Mouse (Mus musculus): Measurements from ENCODE around the gene Rgsl1. TPM values are rescaled to one million over a fixed set of nuclear protein-coding genes. Genes with fewer than 3 reads are reported as not detected.

Rgsl1 gene
- total and polyA plus RNA-seq, 3 experiments = not detected

DNA sequence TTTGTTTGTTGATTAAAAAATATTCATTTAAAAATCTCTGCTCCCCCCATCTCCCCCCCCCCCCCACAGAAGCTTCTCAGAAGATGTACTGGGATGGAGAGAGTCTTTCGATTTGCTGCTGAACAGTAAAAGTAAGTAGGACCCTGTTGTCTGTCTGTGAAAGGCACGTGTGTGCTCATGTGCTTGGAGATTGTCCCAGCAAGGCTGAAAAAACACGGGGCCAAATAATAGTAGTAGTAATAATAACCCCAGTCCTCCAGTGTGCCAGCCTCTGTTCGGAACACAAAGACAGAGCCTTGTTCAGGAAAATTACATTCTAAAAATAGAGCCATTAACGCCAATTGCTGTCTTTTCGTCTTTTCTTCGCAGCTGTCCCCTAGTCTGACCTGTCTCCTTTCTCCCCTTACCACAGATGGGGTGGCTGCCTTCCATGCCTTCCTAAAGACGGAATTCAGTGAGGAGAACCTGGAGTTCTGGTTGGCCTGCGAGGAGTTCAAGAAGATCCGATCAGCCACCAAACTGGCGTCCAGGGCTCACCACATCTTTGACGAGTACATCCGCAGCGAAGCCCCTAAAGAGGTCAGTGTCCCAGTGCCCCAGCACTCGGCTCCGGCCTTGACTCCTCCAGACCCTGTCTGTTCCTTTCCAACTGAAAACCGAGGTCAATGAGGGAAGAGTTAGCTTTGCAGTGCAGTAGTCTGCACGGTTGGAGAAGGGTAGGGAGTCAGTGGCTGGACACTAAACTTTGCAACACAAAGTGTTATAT, 102.2 kb downstream of the Rgsl1 start:
- Histone ChIP-seq H3K79me2 (ENCODE audit: control insufficient read depth, insufficient read depth, low read length, poor library complexity) (no peaks in the 10 kb centered on the region), H3K9me3 (replicated peaks; ENCODE audit: insufficient read depth, low read length) (no peaks in the 10 kb centered on the region), H3K9ac (ENCODE audit: control insufficient read depth, low read depth, low read length, poor library complexity, severe bottlenecking) (no peak overlapping the region), H3K36me3 (ENCODE audit: control insufficient read depth in 1 of 2, insufficient read depth in 2 of 2, low read length in 2 of 2) (no peaks in the 10 kb centered on the region), H3K4me1 (ENCODE audit: control insufficient read depth in 1 of 2, insufficient read depth in 2 of 2, low read length in 2 of 2) (peaks cover 0 to 3% of the 10 kb centered on the region in 2 experiments; a peak in 1 of 4 replicates), H3K27me3 (ENCODE audit: control insufficient read depth in 1 of 2, insufficient read depth in 2 of 2, low read length in 2 of 2) (no peaks in the 10 kb centered on the region), H3K27ac (ENCODE audit: control insufficient read depth, low read depth, low read length) (no peak overlapping the region), H3K4me3 (ENCODE audit: control insufficient read depth in 1 of 2, insufficient read depth in 1 of 2, low read depth in 2 of 2, low read length in 2 of 2) (no peak overlapping the region)
- TF ChIP-seq SIN3A (IDR thresholded peaks at IDR 0.05; ENCODE audit: low read length) (no peak), RCOR1 (IDR thresholded peaks at IDR 0.05; ENCODE audit: low read depth, low read length) (no peak), RAD21 (IDR thresholded peaks at IDR 0.05; ENCODE audit: low read depth, low read length) (no peak), POLR2A (IDR thresholded peaks at IDR 0.05; ENCODE audit: control insufficient read depth in 1 of 2, insufficient read depth in 1 of 2, low read depth in 1 of 2, low read length in 2 of 2, poor library complexity in 1 of 2) (no peak)
- no peak for DNase-seq (ENCODE audit: low read depth, low spot score)

DNA sequence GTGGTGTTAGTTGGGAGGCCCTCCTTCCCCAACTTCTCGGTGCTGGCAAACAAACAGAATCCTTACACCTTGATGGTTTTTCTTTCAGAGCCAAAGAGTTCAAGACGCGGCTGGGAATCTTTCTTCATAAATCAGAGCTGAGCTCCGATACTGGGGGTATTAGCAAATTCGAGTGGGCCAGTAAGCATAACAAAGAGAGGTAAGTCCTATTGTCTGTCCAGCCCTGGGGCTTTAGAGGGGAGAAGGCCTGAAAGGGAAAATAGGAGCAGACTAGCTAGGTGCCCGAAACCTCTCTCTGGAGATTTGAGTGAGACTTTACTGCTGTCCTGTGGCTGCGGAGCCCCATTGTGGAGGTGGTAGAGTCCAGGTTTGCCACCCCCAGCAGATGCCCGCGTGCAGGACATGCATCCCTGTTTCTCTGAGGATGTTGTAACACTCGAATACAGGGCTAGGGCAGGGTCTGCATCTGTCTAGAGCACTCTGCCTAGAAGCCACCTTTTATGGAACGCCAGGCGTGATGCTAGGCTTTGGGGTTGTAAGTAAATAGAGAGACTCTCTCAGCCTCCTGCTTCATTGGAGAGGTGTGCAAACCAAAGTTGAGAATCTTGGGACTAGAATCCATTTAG, 103.1 kb downstream of the Rgsl1 start:
- no peaks in the 10 kb centered on the region for H3K79me2 ChIP-seq (ENCODE audit: control insufficient read depth, insufficient read depth, low read length, poor library complexity)
- H3K4me3 ChIP-seq (ENCODE audit: control insufficient read depth in 1 of 2, insufficient read depth in 1 of 2, low read depth in 2 of 2, low read length in 2 of 2) = no peak overlapping the region
- DNase-seq (ENCODE audit: low read depth, low spot score) = no peak
- no peak for TF ChIP-seq SMC3 (IDR thresholded peaks at IDR 0.05; ENCODE audit: low read depth, low read length)
- TF ChIP-seq RCOR1 (IDR thresholded peaks at IDR 0.05; ENCODE audit: low read depth, low read length) = no peak
- TF ChIP-seq MYC (IDR thresholded peaks at IDR 0.05; ENCODE audit: low read depth, low read length) = no peak
- TF ChIP-seq NELFE (IDR thresholded peaks at IDR 0.05; ENCODE audit: low read depth, low read length) = no peak
- TF ChIP-seq USF1 (IDR thresholded peaks at IDR 0.05; ENCODE audit: low read depth, low read length) = no peak
- TF ChIP-seq CHD1 (IDR thresholded peaks at IDR 0.05; ENCODE audit: low read depth, low read length) = no peak
- TF ChIP-seq POLR2AphosphoS5 (IDR thresholded peaks at IDR 0.05; ENCODE audit: borderline replicate concordance, low read depth, low read length) = no peak
- TF ChIP-seq E2F4 (IDR thresholded peaks at IDR 0.05; ENCODE audit: borderline replicate concordance, low read depth, low read length) = no peak
- TF ChIP-seq POLR2AphosphoS2 (IDR thresholded peaks at IDR 0.05; ENCODE audit: low read length) = no peak
- no peak for TF ChIP-seq UBTF (IDR thresholded peaks at IDR 0.05; ENCODE audit: borderline replicate concordance, insufficient read depth, low read depth, low read length)
- H3K27ac ChIP-seq (ENCODE audit: control insufficient read depth, low read depth, low read length) = no peak overlapping the region
- H3K27me3 ChIP-seq (ENCODE audit: control insufficient read depth in 1 of 2, insufficient read depth in 2 of 2, low read length in 2 of 2) = no peaks in the 10 kb centered on the region
- H3K9me3 ChIP-seq (replicated peaks; ENCODE audit: insufficient read depth, low read length) = no peaks in the 10 kb centered on the region
- no peak overlapping the region for H3K9ac ChIP-seq (ENCODE audit: control insufficient read depth, low read depth, low read length, poor library complexity, severe bottlenecking)
- H3K36me3 ChIP-seq (ENCODE audit: control insufficient read depth in 1 of 2, insufficient read depth in 2 of 2, low read length in 2 of 2) = no peaks in the 10 kb centered on the region
- H3K4me1 ChIP-seq (ENCODE audit: control insufficient read depth in 1 of 2, insufficient read depth in 2 of 2, low read length in 2 of 2) = no peaks in the 10 kb centered on the region

DNA sequence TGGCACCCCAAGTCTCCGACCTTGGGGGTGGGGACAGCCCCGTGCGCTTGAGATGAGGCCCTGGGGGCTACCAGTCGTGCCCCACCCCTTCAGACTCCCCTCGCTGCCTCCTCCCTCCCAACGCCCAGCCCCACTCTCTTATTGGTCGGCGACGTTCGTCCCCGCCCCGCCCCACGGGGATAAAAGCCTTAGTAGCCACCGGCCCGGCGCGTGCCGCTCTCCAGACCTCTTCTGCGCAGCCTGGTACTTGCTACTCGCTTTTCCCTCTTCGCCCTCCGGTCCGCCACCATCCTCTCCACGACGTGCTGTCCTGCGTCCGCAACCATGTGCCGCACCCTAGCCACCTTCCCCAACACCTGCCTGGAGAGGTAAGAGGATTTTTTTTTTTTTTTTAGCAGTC, 103.8 kb downstream of the Rgsl1 start, which contains the start of gene Rgs16:
Gene Rgs16 (plus strand): TSS at position 205 of the 400 bp plus-strand sequence.
- H3K9me3 ChIP-seq (replicated peaks; ENCODE audit: insufficient read depth, low read length) = no peaks in the 10 kb centered on the region
- no peak within 1 kb of the TSS for H3K27ac ChIP-seq (ENCODE audit: control insufficient read depth, low read depth, low read length)
- DNase-seq (ENCODE audit: low read depth, low spot score) = no peak
- no peaks in the 10 kb centered on the region for H3K27me3 ChIP-seq (ENCODE audit: control insufficient read depth in 1 of 2, insufficient read depth in 2 of 2, low read length in 2 of 2)
- TF ChIP-seq RAD21 (IDR thresholded peaks at IDR 0.05; ENCODE audit: low read depth, low read length) = no peak
- no peak for TF ChIP-seq ETS1 (IDR thresholded peaks at IDR 0.05; ENCODE audit: low read depth, low read length)
- no peak for TF ChIP-seq MYC (IDR thresholded peaks at IDR 0.05; ENCODE audit: low read depth, low read length)
- TF ChIP-seq USF1 (IDR thresholded peaks at IDR 0.05; ENCODE audit: low read depth, low read length) = no peak
- TF ChIP-seq MEF2A (IDR thresholded peaks at IDR 0.05; ENCODE audit: extremely low read depth, insufficient replicate concordance, low read depth, low read length, poor library complexity, severe bottlenecking) = no peak
- no peak for TF ChIP-seq SMC3 (IDR thresholded peaks at IDR 0.05; ENCODE audit: low read depth, low read length)
- TF ChIP-seq CHD1 (IDR thresholded peaks at IDR 0.05; ENCODE audit: low read depth, low read length) = no peak
- no peak for TF ChIP-seq MAX (IDR thresholded peaks at IDR 0.05; ENCODE audit: low read length)
- TF ChIP-seq SIN3A (IDR thresholded peaks at IDR 0.05; ENCODE audit: low read length) = no peak
- no peak within 1 kb of the TSS for H3K9ac ChIP-seq (ENCODE audit: control insufficient read depth, low read depth, low read length, poor library complexity, severe bottlenecking)
- no peaks in the 10 kb centered on the region for H3K36me3 ChIP-seq (ENCODE audit: control insufficient read depth in 1 of 2, insufficient read depth in 2 of 2, low read length in 2 of 2)
- no peaks in the 10 kb centered on the region for H3K4me1 ChIP-seq (ENCODE audit: control insufficient read depth in 1 of 2, insufficient read depth in 2 of 2, low read length in 2 of 2)
- H3K4me3 ChIP-seq (ENCODE audit: control insufficient read depth in 1 of 2, insufficient read depth in 1 of 2, low read depth in 2 of 2, low read length in 2 of 2) = no peak within 1 kb of the TSS
- no peaks in the 10 kb centered on the region for H3K79me2 ChIP-seq (ENCODE audit: control insufficient read depth, insufficient read depth, low read length, poor library complexity)

Data from MEL (cell line).